Mouse (Mus musculus): Measurements from ENCODE around the gene Sag.

DNA sequence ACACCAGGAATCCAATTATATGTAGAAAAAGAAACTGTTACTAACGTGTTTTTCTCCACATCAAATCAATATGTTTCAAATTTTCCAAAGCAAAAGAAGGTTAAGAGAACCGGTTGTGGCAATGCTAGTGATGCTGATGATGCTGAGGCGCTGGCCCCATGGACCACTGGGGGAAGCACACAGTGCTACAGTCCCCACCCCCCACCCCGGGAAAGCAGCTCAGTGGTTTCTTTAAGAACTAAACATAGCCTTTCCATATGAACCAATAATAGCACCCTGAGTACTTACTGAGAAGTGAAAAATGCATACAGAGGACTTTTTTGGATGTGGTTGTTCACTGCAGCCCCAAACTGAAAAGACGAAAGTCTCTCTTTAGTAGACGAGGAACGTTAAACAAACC is 7.9 kb downstream of the Sag start:
- TF ChIP-seq CTCF (conservative IDR thresholded peaks at IDR 0.05; ENCODE audit: low read length) = no peak
- TF ChIP-seq POU5F1 (IDR thresholded peaks at IDR 0.05; ENCODE audit: borderline replicate concordance, low read length) = no peak
- no peak for TF ChIP-seq NANOG (IDR thresholded peaks at IDR 0.05; ENCODE audit: borderline replicate concordance, low read length)

Measured in E14TG2a.4 (cell line).